Mouse (Mus musculus): Measurements from ENCODE around the gene Pex14.

GRCm38 (mm10) chr4:148928316-148928715, 171.4 kb downstream of the Pex14 start:
- no peak for TF ChIP-seq CTCF (IDR thresholded peaks at IDR 0.05; ENCODE audit: borderline replicate concordance, insufficient read depth, low read length)
- TF ChIP-seq POLR2A (IDR thresholded peaks at IDR 0.05; ENCODE audit: low read depth, low read length): no peak
